Mouse (Mus musculus) cortical plate, adult 2 months (tissue): Measurements from ENCODE around the gene Coa5. TPM values are rescaled to one million over a fixed set of nuclear protein-coding genes. Genes with fewer than 3 reads are reported as not detected.

Source experiments
- H3K27ac ChIP-seq: fragments of 200-500 bp; 2 replicates; pipeline ENCODE4 v1.5.1; 2012; ENCODE audit warnings: low read length, control low read depth, inconsistent platforms; ENCODE audit not compliant: insufficient read depth
- H3K4me1 ChIP-seq: fragments of 200-500 bp; 2 replicates; pipeline ENCODE4 v1.6.1; 2011; ENCODE audit warnings: low read length; ENCODE audit not compliant: control insufficient read depth, insufficient read depth
- H3K4me3 ChIP-seq: fragments of 200-500 bp; 2 replicates; pipeline ENCODE4 v1.5.1; 2011; ENCODE audit warnings: mild to moderate bottlenecking, low read length, control low read depth; ENCODE audit not compliant: insufficient read depth
- CTCF ChIP-seq: fragments of 200-500 bp; IDR thresholded peaks from 2 replicates; pipeline ENCODE4 v1.5.1; 2011; ENCODE audit warnings: mild to moderate bottlenecking, control low read depth, low read length; ENCODE audit not compliant: insufficient read depth; ENCODE audit errors: extremely low read depth
- POLR2A ChIP-seq: fragments of 200-500 bp; IDR thresholded peaks from 2 replicates; pipeline ENCODE4 v1.6.1; 2011; ENCODE audit warnings: mild to moderate bottlenecking, low read length, control low read depth; ENCODE audit not compliant: insufficient read depth; ENCODE audit errors: extremely low read depth
- polyA plus RNA-seq: library from polyadenylated mRNA; depleted of rRNA; stranded (reverse); fragments of >200 nt; gene quantifications from 2 replicates; pipeline ENCODE4 v1.2.3, GENCODE M21; 2012; rRNA removed

Gene Coa5
- 65.3 and 71.6 TPM in 2 replicates for polyA plus RNA-seq

DNA sequence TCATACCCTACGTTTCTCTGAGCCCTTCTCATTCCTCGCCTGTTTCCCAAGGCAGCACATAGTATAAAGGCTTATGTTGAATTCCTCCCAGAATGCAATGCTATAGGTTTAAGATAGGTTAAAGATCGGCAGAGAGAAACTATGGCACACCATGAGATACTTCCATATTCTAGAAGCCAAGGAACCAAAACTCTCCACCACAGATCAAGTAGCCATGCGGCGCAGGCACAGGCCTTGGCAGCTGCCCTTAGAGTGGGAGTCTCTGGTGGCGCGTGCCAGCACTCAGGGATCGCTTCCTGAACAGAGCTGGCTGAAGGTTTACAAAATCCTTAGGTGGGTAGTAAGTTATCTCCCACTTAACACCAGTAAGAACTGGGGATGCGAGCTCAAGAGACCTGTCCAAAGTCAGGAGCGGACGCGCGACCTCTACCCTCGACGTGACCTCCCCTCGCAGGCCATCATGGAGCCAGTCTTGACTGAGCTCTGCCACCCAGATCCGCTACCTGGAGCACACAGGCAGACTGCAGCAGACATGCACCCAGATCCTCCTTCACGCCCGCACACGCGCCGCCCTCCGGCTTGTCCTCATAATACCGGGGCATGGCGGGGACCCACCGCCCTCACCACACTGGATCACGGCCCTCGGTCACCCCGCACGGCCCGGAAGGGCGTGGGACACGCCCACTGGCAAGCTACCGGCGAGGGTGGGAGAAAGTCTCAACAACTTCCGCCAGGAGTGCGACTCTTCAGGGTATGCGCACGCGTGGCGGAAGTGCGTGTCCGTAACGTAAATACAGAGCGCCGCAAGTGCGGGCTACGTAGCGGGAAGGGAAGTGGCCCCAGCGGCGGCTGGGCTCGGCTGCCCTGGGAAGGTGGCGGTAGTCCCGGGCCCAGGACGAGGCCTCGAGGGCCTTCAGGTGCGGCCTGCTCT lies at the start of gene Coa5, which contains the start of gene Unc50:
TSS of gene Coa5 (minus strand) at position 738 of the 931 bp plus-strand sequence.
TSS of gene Unc50 (plus strand) at position 774 of the 931 bp plus-strand sequence.
- Histone ChIP-seq H3K4me1 (peaks cover 5% of the 10 kb centered on the region), H3K27ac (peak within 1 kb of the TSS; percentile 25; the same call in 1 of the 2 replicates), H3K4me3 (peak within 1 kb of the TSS; percentile 87)
- TF ChIP-seq POLR2A (peak; percentile 77; the same call in 1 of the 2 replicates), CTCF (no peak)

DNA sequence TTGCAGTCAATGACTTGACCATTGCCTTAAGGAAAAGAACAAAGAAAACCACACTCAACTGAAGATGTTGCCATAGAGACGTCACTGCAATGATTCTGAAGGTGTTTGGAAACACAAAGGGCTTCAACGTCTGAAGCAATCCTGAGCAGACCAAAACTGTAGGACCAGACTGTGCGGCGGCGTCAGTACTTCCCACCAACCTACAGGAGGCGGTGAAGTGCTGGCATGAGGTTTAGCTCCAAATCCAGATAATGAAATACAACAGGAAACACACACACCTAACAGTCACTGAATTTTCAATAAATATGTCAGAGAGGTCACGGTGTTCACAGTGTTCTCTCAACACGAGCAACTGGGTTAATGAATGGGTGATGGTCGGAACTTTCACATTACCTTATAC lies 49.2 kb upstream of the Coa5 start:
- H3K4me1 ChIP-seq, result no peaks in the 10 kb centered on the region; the same call in 1 of the 2 replicates
- H3K27ac ChIP-seq, result no peak overlapping the region
- TF ChIP-seq POLR2A, result no peak
- peak; percentile 47 for TF ChIP-seq CTCF
- H3K4me3 ChIP-seq, result no peak overlapping the region

DNA sequence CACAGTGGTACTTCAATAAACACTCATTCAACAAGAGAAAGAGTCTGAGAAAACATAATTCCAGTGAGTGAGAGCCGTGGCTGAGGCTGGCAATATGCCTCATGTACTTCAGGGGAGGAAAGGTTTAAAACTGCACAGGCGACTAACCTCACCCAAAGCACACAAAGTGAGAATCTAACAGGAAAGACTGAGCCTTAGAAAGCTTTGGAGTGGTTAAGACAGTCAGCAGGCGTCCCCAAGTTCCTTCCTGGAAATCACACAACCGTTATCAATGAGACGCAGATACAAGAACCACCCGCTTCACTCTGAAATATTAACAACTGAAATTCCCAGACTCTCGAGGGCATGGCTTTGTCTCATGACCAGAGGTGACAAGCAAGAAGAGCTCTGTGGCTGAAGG lies 48.5 kb upstream of the Coa5 start:
- no peak for TF ChIP-seq POLR2A
- H3K4me1 ChIP-seq, result no peaks in the 10 kb centered on the region; the same call in 1 of the 2 replicates
- no peak overlapping the region for H3K27ac ChIP-seq
- H3K4me3 ChIP-seq, result no peak overlapping the region

DNA sequence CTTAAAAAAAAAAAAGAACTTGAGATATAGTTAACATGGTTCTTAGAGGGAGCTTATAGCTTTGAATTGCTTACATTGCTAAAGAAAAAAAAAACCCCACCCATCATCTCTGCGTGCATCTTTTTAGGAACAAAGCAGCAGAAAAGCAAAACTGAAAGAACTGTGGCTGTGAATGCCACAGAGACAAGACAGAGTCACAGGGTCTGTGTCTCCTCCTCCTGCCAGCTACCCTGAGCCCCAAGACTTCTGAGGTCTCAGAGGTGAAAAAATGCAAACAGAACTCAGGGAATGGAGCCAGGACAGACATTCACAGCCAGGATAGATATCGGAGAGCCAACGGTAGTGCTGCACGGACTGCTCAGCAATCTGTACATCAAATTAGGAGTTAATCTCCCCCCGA lies 48.0 kb upstream of the Coa5 start:
- TF ChIP-seq POLR2A (no peak), CTCF (no peak)
- Histone ChIP-seq H3K27ac (no peak overlapping the region), H3K4me1 (no peaks in the 10 kb centered on the region; the same call in 1 of the 2 replicates), H3K4me3 (no peak overlapping the region)

DNA sequence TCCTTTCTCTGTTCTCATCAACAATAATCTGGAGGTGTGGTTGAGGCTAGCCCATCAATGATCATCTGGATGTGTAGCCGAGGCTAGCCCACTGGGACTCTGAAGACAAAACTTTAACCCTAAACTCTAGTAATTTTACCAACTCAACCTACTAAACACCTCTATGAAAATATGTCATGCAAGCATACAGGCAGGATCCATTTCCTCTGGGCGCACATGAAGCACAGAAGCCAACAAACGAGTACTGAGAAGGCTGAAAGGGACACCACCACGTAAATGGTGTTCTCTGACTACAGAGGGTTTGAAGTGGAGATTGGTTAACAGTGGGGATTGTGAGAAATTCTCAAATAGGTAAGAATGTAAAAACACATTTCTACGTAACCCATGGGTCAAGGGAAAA lies 47.3 kb upstream of the Coa5 start:
- no peaks in the 10 kb centered on the region; the same call in 1 of the 2 replicates for H3K4me1 ChIP-seq
- H3K4me3 ChIP-seq, result no peak overlapping the region
- H3K27ac ChIP-seq, result no peak overlapping the region
- TF ChIP-seq POLR2A (no peak), CTCF (no peak)

DNA sequence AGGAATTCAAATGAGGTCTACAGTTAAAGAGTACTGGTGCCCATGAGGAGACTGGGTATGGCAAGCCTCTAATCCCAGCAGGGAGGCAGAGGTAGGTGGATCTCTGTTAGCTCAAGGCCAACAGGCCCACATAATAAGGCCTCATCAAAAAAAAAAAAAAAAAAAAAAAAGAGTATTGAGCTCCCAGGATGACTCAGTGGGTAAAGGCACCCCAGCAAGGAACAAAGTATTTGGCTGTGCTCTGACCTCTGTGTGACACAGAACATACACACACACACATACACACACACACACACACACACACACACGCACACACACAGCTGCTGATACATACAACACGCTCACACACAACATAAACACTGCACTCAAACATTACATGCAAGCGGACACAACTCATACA lies 45.4 kb upstream of the Coa5 start:
- Histone ChIP-seq H3K4me1 (peaks cover 2% of the 10 kb centered on the region; the same call in 1 of the 2 replicates), H3K4me3 (no peak overlapping the region)
- TF ChIP-seq POLR2A (no peak), CTCF (no peak)

DNA sequence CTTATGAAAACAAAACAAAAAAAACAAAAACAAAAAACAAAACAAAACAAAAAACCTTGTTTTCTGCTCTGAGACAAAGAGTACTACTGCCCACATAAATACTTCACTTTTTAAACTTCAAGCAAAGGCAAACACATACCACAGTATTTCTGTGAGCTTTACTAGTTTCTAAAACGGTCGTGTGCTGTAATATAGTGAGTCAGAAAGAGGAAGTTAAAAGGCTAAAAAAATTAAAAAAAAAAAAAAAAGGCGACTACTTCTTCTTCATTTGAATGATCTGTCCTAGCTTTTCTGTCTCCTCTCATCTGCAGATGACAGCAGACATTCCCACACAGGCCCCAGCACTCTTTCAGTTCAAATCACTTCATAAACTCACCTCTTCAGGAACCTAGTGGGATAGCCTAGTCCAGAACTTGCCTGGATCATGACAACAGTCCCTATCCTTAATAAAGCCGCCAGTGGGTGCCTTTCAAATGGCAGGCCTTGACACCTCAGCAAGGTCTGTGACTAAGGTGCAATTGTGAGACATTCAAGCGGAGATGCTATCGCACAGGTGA lies 44.8 kb upstream of the Coa5 start:
- H3K4me1 ChIP-seq, result peaks cover 2% of the 10 kb centered on the region; the same call in 1 of the 2 replicates
- no peak overlapping the region for H3K4me3 ChIP-seq
- TF ChIP-seq CTCF (no peak), POLR2A (no peak)
- H3K27ac ChIP-seq, result no peak overlapping the region

More for the DNA sequence above, 45.4 kb upstream of the Coa5 start:
- H3K27ac ChIP-seq, result no peak overlapping the region

DNA sequence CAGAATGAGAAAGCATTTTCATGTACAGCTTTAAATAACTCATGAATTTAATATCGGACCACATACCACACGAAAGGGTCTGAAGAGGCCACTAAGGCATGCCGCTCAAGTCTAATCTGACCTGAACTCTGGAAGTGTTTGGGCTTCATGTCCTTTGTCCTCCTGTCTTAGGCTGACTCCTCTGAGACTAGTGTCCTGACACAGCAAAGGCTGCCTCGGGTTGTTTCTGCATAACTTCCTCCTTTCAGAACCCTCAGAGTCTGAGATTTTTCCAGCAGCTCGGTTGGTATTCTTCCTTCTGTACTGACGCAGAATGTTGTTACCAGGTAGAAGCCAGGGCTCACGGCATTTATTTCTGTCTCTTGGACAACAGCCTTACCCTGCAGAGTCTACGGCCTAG lies 44.1 kb upstream of the Coa5 start:
- H3K4me1 ChIP-seq, result peaks cover 2% of the 10 kb centered on the region; the same call in 1 of the 2 replicates
- no peak overlapping the region for H3K27ac ChIP-seq
- no peak overlapping the region for H3K4me3 ChIP-seq
- TF ChIP-seq CTCF (no peak), POLR2A (no peak)

DNA sequence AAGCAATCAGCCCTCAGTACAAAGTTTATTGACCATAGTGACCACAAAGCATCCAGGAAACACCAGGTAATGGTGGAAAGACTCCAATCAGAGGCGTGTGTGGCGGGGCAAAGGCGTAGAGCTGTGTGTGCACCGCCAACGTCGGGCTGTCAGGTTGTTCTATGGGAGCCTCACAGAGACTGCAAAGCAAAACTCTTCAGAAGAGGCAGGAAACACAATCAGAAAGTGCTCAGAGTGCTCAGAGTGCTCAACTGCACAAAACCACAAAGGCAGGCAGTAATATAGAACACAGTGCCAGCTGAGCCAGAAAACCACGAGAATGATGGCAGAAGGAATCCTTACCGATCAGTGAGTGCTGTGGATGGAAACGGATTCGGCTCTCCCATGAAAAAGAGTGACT lies 43.3 kb upstream of the Coa5 start:
- Histone ChIP-seq H3K4me3 (no peak overlapping the region), H3K4me1 (peaks cover 2% of the 10 kb centered on the region; the same call in 1 of the 2 replicates), H3K27ac (no peak overlapping the region)
- TF ChIP-seq CTCF (no peak), POLR2A (no peak)
